ENCODE assay signal across 8 mouse cellular contexts in genomic region chr16:6018639-6019038, GRCm38 (mm10).
A peak's percentile ranks its signal among the peaks of the same experiment; 100 is the strongest.
DNase-seq lines count a peak whose midpoint lies in the region; ATAC-seq lines count a peak whose summit lies in the region.

No protein-coding gene starts in this region.

- no peaks in the 10 kb centered on the region for H3K36me3 ChIP-seq in megakaryocyte, embryonic 14.5 days (replicated peaks; ENCODE audit: low read length)
- no peaks in the 10 kb centered on the region for H3K36me3 ChIP-seq in forebrain, embryonic 13.5 days (ENCODE audit: poor library complexity, severe bottlenecking)
- no peaks in the 10 kb centered on the region for H3K36me3 ChIP-seq in midbrain, embryonic 16.5 days (ENCODE audit: control insufficient read depth, insufficient read depth, low read length)

- WGBS in forebrain, embryonic 13.5 days: 57% methylated on average over 5 of the region's 5 CpGs
- 44% methylated on average over 5 of the region's 5 CpGs for WGBS in midbrain, embryonic 16.5 days

- H3K4me1 ChIP-seq in megakaryocyte, embryonic 14.5 days: peaks cover 19% of the 10 kb centered on the region
- H3K4me1 ChIP-seq in forebrain, embryonic 13.5 days: no peaks in the 10 kb centered on the region
- no peaks in the 10 kb centered on the region for H3K4me1 ChIP-seq in midbrain, embryonic 16.5 days (ENCODE audit: control insufficient read depth, insufficient read depth, low read length)

- H3K27me3 ChIP-seq in megakaryocyte, embryonic 14.5 days (replicated peaks): peaks cover 11% of the 10 kb centered on the region
- H3K27me3 ChIP-seq in forebrain, embryonic 13.5 days: no peaks in the 10 kb centered on the region
- H3K27me3 ChIP-seq in midbrain, embryonic 16.5 days (ENCODE audit: control insufficient read depth, insufficient read depth, low read depth, low read length): no peaks in the 10 kb centered on the region; the same call in 1 of the 2 replicates

- peaks cover 8% of the 10 kb centered on the region for H3K9me3 ChIP-seq in megakaryocyte, embryonic 14.5 days
- H3K9me3 ChIP-seq in forebrain, embryonic 13.5 days (replicated peaks): no peaks in the 10 kb centered on the region
- H3K9me3 ChIP-seq in midbrain, embryonic 16.5 days (replicated peaks; ENCODE audit: control insufficient read depth, low read length, poor library complexity, severe bottlenecking): no peaks in the 10 kb centered on the region

- no peak overlapping the region for H3K27ac ChIP-seq in forebrain, embryonic 13.5 days
- H3K27ac ChIP-seq in midbrain, embryonic 16.5 days (ENCODE audit: low read length): no peak overlapping the region

- H3K4me2 ChIP-seq in forebrain, embryonic 13.5 days: no peak overlapping the region
- no peak overlapping the region for H3K4me2 ChIP-seq in midbrain, embryonic 16.5 days (ENCODE audit: low read length)

- no peak for ATAC-seq in megakaryocyte, adult 5-6 weeks (ENCODE audit: poor library complexity, severe bottlenecking)
- ATAC-seq in forebrain, embryonic 13.5 days: peak; percentile 63; the same call in 1 of the 2 replicates
- peak; percentile 64; the same call in 1 of the 2 replicates for ATAC-seq in midbrain, embryonic 16.5 days

- peak; percentile 3 for DNase-seq in c-Kit-positive CD71-positive TER-119-negative erythroid progenitor cells, embryonic 14.5 days (ENCODE audit: low read depth)
- peak; percentile 70 for DNase-seq in kidney, adult 11 months
- DNase-seq in left cerebral cortex, adult 9 months (ENCODE audit: low spot score in 2 of 2): peak; percentile 62 to 94
- peak; percentile 3 to 37 for DNase-seq in urinary bladder, postnatal 36 days (ENCODE audit: low spot score in 2 of 2)

- peak overlapping the region; percentile 0 for H3K4me3 ChIP-seq in megakaryocyte, embryonic 14.5 days (replicated peaks)
- H3K4me3 ChIP-seq in forebrain, embryonic 13.5 days: no peak overlapping the region
- H3K4me3 ChIP-seq in midbrain, embryonic 16.5 days (ENCODE audit: low read depth, low read length): no peak overlapping the region

- no peak overlapping the region for H3K9ac ChIP-seq in forebrain, embryonic 13.5 days
- no peak overlapping the region for H3K9ac ChIP-seq in midbrain, embryonic 16.5 days (ENCODE audit: low read depth, low read length)

Comparison
In these comparisons a context has a peak if more than half of its experiments do, and no peak if none do; other contexts are left out.
1. DNase-seq: peak in every context shown above with its lines; median percentile 78 in left cerebral cortex, adult 9 months; 70 in kidney, adult 11 months; 20 in urinary bladder, postnatal 36 days; 3 in c-Kit-positive CD71-positive TER-119-negative erythroid progenitor cells, embryonic 14.5 days.